Mouse (Mus musculus): ENCODE measurements around the gene Hif3a. TPM values are rescaled to one million over a fixed set of nuclear protein-coding genes. Genes with fewer than 3 reads are reported as not detected.
A peak's percentile ranks its signal among the peaks of the same experiment; 100 is the strongest.
"Not testable (repeated sequence)": the region's sequence is repeated elsewhere in the genome, so short reads cannot be mapped to it uniquely, and the experiment has no call there.

Hif3a gene
- 1 to 10 TPM in 2 of 4 experiments, under 1 TPM in 2; 0.80 to 3.1 (median 1.6) TPM for total RNA-seq (2022)

- peak; percentile 53 for DNase-seq (ENCODE audit: low spot score)
Observed at GRCm38 (mm10) chr7:17062389-17062788, at the start of gene Hif3a. TSS of gene Hif3a (minus strand) at chr7:17062427.

GRCm38 (mm10) chr7:17101631-17102030 is 39.4 kb upstream of the Hif3a start:
- DNase-seq (ENCODE audit: low spot score): not testable (repeated sequence)

GRCm38 (mm10) chr7:17091280-17091679 is 29.1 kb upstream of the Hif3a start:
- no peak for DNase-seq (ENCODE audit: low spot score)

GRCm38 (mm10) chr7:17090058-17090585 is 27.9 kb upstream of the Hif3a start:
- no peak for DNase-seq (ENCODE audit: low spot score)

- no peak for DNase-seq (ENCODE audit: low spot score)
Observed at GRCm38 (mm10) chr7:17087731-17088130, 25.5 kb upstream of the Hif3a start.

- no peak for DNase-seq (ENCODE audit: low spot score)
Observed at GRCm38 (mm10) chr7:17082766-17083165, 20.5 kb upstream of the Hif3a start.

GRCm38 (mm10) chr7:17078076-17078654 is 15.9 kb upstream of the Hif3a start:
- DNase-seq (ENCODE audit: low spot score): no peak

- DNase-seq (ENCODE audit: low spot score): no peak
Observed at GRCm38 (mm10) chr7:17076542-17076941, 14.3 kb upstream of the Hif3a start.

- DNase-seq (ENCODE audit: low spot score): peak; percentile 25
Observed at GRCm38 (mm10) chr7:17073904-17074615, 11.8 kb upstream of the Hif3a start, which contains the start of gene Psg16. TSS of gene Psg16 (plus strand) at chr7:17074040.

GRCm38 (mm10) chr7:17073513-17073903 is 11.3 kb upstream of the Hif3a start:
- DNase-seq (ENCODE audit: low spot score): no peak

GRCm38 (mm10) chr7:17067651-17068050 is 5.4 kb upstream of the Hif3a start:
- DNase-seq (ENCODE audit: low spot score): peak; percentile 21

- no peak for DNase-seq (ENCODE audit: low spot score)
Observed at GRCm38 (mm10) chr7:17067000-17067399, 4.8 kb upstream of the Hif3a start.

GRCm38 (mm10) chr7:17066412-17066811 is 4.2 kb upstream of the Hif3a start:
- peak; percentile 88 for DNase-seq (ENCODE audit: low spot score)

- DNase-seq (ENCODE audit: low spot score): no peak
Observed at GRCm38 (mm10) chr7:17065620-17066019, 3.4 kb upstream of the Hif3a start.

GRCm38 (mm10) chr7:17062845-17063244 is 618 bp upstream of the Hif3a start:
- DNase-seq (ENCODE audit: low spot score): peak; percentile 19

GRCm38 (mm10) chr7:17060782-17061605 is 1.2 kb downstream of the Hif3a start:
- DNase-seq (ENCODE audit: low spot score): peak; percentile 31

- DNase-seq (ENCODE audit: low spot score): peak; percentile 96
Observed at GRCm38 (mm10) chr7:17060031-17060781, 2.0 kb downstream of the Hif3a start.

GRCm38 (mm10) chr7:17059463-17059844 is 2.8 kb downstream of the Hif3a start:
- no peak for DNase-seq (ENCODE audit: low spot score)

- DNase-seq (ENCODE audit: low spot score): peak; percentile 52
Observed at GRCm38 (mm10) chr7:17058816-17059462, 3.3 kb downstream of the Hif3a start.

- DNase-seq (ENCODE audit: low spot score): peak; percentile 91
Observed at GRCm38 (mm10) chr7:17058071-17058689, 4.0 kb downstream of the Hif3a start.

Data from heart, adult 8-10 months (tissue).